Mouse (Mus musculus): Measurements from ENCODE around the gene Rab6b. TPM values are rescaled to one million over a fixed set of nuclear protein-coding genes. Genes with fewer than 3 reads are reported as not detected.

Rab6b gene
- polyA plus RNA-seq, 1 experiment from 2014 or later: 137 TPM

- H3K9ac ChIP-seq (ENCODE audit: low read depth, low read length): no peak overlapping the region
- H3K36me3 ChIP-seq (ENCODE audit: control insufficient read depth, insufficient read depth, low read length): peaks cover 27% of the 10 kb centered on the region
- WGBS: 61% methylated on average over 7 of the region's 7 CpGs
- no peak overlapping the region for H3K4me3 ChIP-seq (ENCODE audit: low read length)
- no peak overlapping the region for H3K4me2 ChIP-seq (ENCODE audit: low read length)
- no peaks in the 10 kb centered on the region for H3K9me3 ChIP-seq (ENCODE audit: control insufficient read depth, low read length)
- H3K4me1 ChIP-seq (ENCODE audit: control insufficient read depth, insufficient read depth, low read depth, low read length): no peaks in the 10 kb centered on the region
- no peak for ATAC-seq
- no peaks in the 10 kb centered on the region for H3K27me3 ChIP-seq (replicated peaks; ENCODE audit: control insufficient read depth, insufficient read depth, low read length)
- H3K27ac ChIP-seq (ENCODE audit: low read depth, low read length): no peak overlapping the region
These were observed 57.2 kb downstream of the Rab6b start for GRCm38 (mm10) chr9:103168771-103169170.

GRCm38 (mm10) chr9:103174771-103175519, 63.4 kb downstream of the Rab6b start:
- Histone ChIP-seq H3K4me1 (ENCODE audit: control insufficient read depth, insufficient read depth, low read depth, low read length) (peaks cover 3% of the 10 kb centered on the region), H3K9me3 (ENCODE audit: control insufficient read depth, low read length) (no peaks in the 10 kb centered on the region), H3K27me3 (replicated peaks; ENCODE audit: control insufficient read depth, insufficient read depth, low read length) (no peaks in the 10 kb centered on the region), H3K4me3 (ENCODE audit: low read length) (no peak overlapping the region), H3K9ac (ENCODE audit: low read depth, low read length) (no peak overlapping the region), H3K36me3 (ENCODE audit: control insufficient read depth, insufficient read depth, low read length) (peaks cover 10% of the 10 kb centered on the region; the same call in 1 of the 2 replicates), H3K27ac (ENCODE audit: low read depth, low read length) (no peak overlapping the region), H3K4me2 (ENCODE audit: low read length) (no peak overlapping the region)
- peak; percentile 51; the same call in 1 of the 2 replicates for ATAC-seq
- WGBS: 64% methylated on average over 6 of the region's 6 CpGs

- H3K36me3 ChIP-seq (ENCODE audit: control insufficient read depth, insufficient read depth, low read length): peaks cover 10% of the 10 kb centered on the region; the same call in 1 of the 2 replicates
- 95% methylated on average over 7 of the region's 7 CpGs for WGBS
- H3K27me3 ChIP-seq (replicated peaks; ENCODE audit: control insufficient read depth, insufficient read depth, low read length): no peaks in the 10 kb centered on the region
- no peak overlapping the region for H3K9ac ChIP-seq (ENCODE audit: low read depth, low read length)
- no peak overlapping the region for H3K27ac ChIP-seq (ENCODE audit: low read depth, low read length)
- H3K4me1 ChIP-seq (ENCODE audit: control insufficient read depth, insufficient read depth, low read depth, low read length): peaks cover 10% of the 10 kb centered on the region
- H3K4me3 ChIP-seq (ENCODE audit: low read length): no peak overlapping the region
- no peak for ATAC-seq
- H3K4me2 ChIP-seq (ENCODE audit: low read length): no peak overlapping the region
- H3K9me3 ChIP-seq (ENCODE audit: control insufficient read depth, low read length): no peaks in the 10 kb centered on the region
These were observed 64.1 kb downstream of the Rab6b start for GRCm38 (mm10) chr9:103175692-103176091.

GRCm38 (mm10) chr9:103180303-103180702, 68.7 kb downstream of the Rab6b start:
- Histone ChIP-seq H3K27me3 (replicated peaks; ENCODE audit: control insufficient read depth, insufficient read depth, low read length) (no peaks in the 10 kb centered on the region), H3K9ac (ENCODE audit: low read depth, low read length) (no peak overlapping the region), H3K9me3 (ENCODE audit: control insufficient read depth, low read length) (no peaks in the 10 kb centered on the region), H3K4me2 (ENCODE audit: low read length) (peak overlapping the region; percentile 55), H3K4me1 (ENCODE audit: control insufficient read depth, insufficient read depth, low read depth, low read length) (peaks cover 16% of the 10 kb centered on the region), H3K36me3 (ENCODE audit: control insufficient read depth, insufficient read depth, low read length) (peaks cover 9% of the 10 kb centered on the region; the same call in 1 of the 2 replicates), H3K4me3 (ENCODE audit: low read length) (no peak overlapping the region), H3K27ac (ENCODE audit: low read depth, low read length) (peak overlapping the region; percentile 55)
- peak; percentile 32; the same call in 1 of the 2 replicates for ATAC-seq
- WGBS: 54% methylated on average over 3 of the region's 3 CpGs

- 6% methylated on average over 20 of the region's 20 CpGs for WGBS
- Histone ChIP-seq H3K36me3 (ENCODE audit: control insufficient read depth, insufficient read depth, low read length) (peaks cover 9% of the 10 kb centered on the region; the same call in 1 of the 2 replicates), H3K4me3 (ENCODE audit: low read length) (peak overlapping the region; percentile 30), H3K9me3 (ENCODE audit: control insufficient read depth, low read length) (no peaks in the 10 kb centered on the region), H3K4me1 (ENCODE audit: control insufficient read depth, insufficient read depth, low read depth, low read length) (peaks cover 16% of the 10 kb centered on the region), H3K9ac (ENCODE audit: low read depth, low read length) (peak overlapping the region; percentile 2; the same call in 1 of the 2 replicates), H3K4me2 (ENCODE audit: low read length) (peak overlapping the region; percentile 55), H3K27ac (ENCODE audit: low read depth, low read length) (peak overlapping the region; percentile 55), H3K27me3 (replicated peaks; ENCODE audit: control insufficient read depth, insufficient read depth, low read length) (no peaks in the 10 kb centered on the region)
- ATAC-seq: peak; percentile 80
These were observed 69.4 kb downstream of the Rab6b start for GRCm38 (mm10) chr9:103180807-103181565.

- Histone ChIP-seq H3K4me2 (ENCODE audit: low read length) (no peak overlapping the region), H3K27me3 (replicated peaks; ENCODE audit: control insufficient read depth, insufficient read depth, low read length) (no peaks in the 10 kb centered on the region), H3K9ac (ENCODE audit: low read depth, low read length) (no peak overlapping the region), H3K9me3 (ENCODE audit: control insufficient read depth, low read length) (no peaks in the 10 kb centered on the region), H3K36me3 (ENCODE audit: control insufficient read depth, insufficient read depth, low read length) (peaks cover 9% of the 10 kb centered on the region; the same call in 1 of the 2 replicates), H3K4me1 (ENCODE audit: control insufficient read depth, insufficient read depth, low read depth, low read length) (peaks cover 16% of the 10 kb centered on the region), H3K27ac (ENCODE audit: low read depth, low read length) (0 out of 2 replicates have a peak overlapping the region, but pooled peaks have one; percentile 15), H3K4me3 (ENCODE audit: low read length) (no peak overlapping the region)
- 0 out of 2 replicates have a peak, but pooled peaks have one; percentile 22 for ATAC-seq
- WGBS: 84% methylated on average over 8 of the region's 8 CpGs
These were observed 70.3 kb downstream of the Rab6b start for GRCm38 (mm10) chr9:103181886-103182285.

GRCm38 (mm10) chr9:103184855-103185254, 73.3 kb downstream of the Rab6b start:
- Histone ChIP-seq H3K4me2 (ENCODE audit: low read length) (no peak overlapping the region), H3K9ac (ENCODE audit: low read depth, low read length) (no peak overlapping the region), H3K27ac (ENCODE audit: low read depth, low read length) (no peak overlapping the region), H3K9me3 (ENCODE audit: control insufficient read depth, low read length) (no peaks in the 10 kb centered on the region), H3K4me1 (ENCODE audit: control insufficient read depth, insufficient read depth, low read depth, low read length) (peaks cover 14% of the 10 kb centered on the region), H3K36me3 (ENCODE audit: control insufficient read depth, insufficient read depth, low read length) (peaks cover 14% of the 10 kb centered on the region), H3K27me3 (replicated peaks; ENCODE audit: control insufficient read depth, insufficient read depth, low read length) (no peaks in the 10 kb centered on the region), H3K4me3 (ENCODE audit: low read length) (no peak overlapping the region)
- ATAC-seq: no peak
- WGBS: 65% methylated on average over 4 of the region's 4 CpGs

GRCm38 (mm10) chr9:103185946-103186345, 74.4 kb downstream of the Rab6b start:
- no peak for ATAC-seq
- H3K4me3 ChIP-seq (ENCODE audit: low read length): no peak overlapping the region
- no peak overlapping the region for H3K9ac ChIP-seq (ENCODE audit: low read depth, low read length)
- 80% methylated on average over 8 of the region's 8 CpGs for WGBS
- peaks cover 17% of the 10 kb centered on the region for H3K36me3 ChIP-seq (ENCODE audit: control insufficient read depth, insufficient read depth, low read length)
- H3K4me2 ChIP-seq (ENCODE audit: low read length): no peak overlapping the region
- peak overlapping the region; percentile 24; the same call in 1 of the 2 replicates for H3K27ac ChIP-seq (ENCODE audit: low read depth, low read length)
- H3K9me3 ChIP-seq (ENCODE audit: control insufficient read depth, low read length): no peaks in the 10 kb centered on the region
- no peaks in the 10 kb centered on the region for H3K27me3 ChIP-seq (replicated peaks; ENCODE audit: control insufficient read depth, insufficient read depth, low read length)
- H3K4me1 ChIP-seq (ENCODE audit: control insufficient read depth, insufficient read depth, low read depth, low read length): peaks cover 3% of the 10 kb centered on the region

GRCm38 (mm10) chr9:103186747-103187146, 75.2 kb downstream of the Rab6b start:
- Histone ChIP-seq H3K27me3 (replicated peaks; ENCODE audit: control insufficient read depth, insufficient read depth, low read length) (no peaks in the 10 kb centered on the region), H3K4me2 (ENCODE audit: low read length) (no peak overlapping the region), H3K4me3 (ENCODE audit: low read length) (no peak overlapping the region), H3K4me1 (ENCODE audit: control insufficient read depth, insufficient read depth, low read depth, low read length) (no peaks in the 10 kb centered on the region; the same call in 1 of the 2 replicates), H3K9ac (ENCODE audit: low read depth, low read length) (no peak overlapping the region), H3K9me3 (ENCODE audit: control insufficient read depth, low read length) (no peaks in the 10 kb centered on the region), H3K36me3 (ENCODE audit: control insufficient read depth, insufficient read depth, low read length) (peaks cover 17% of the 10 kb centered on the region), H3K27ac (ENCODE audit: low read depth, low read length) (no peak overlapping the region)
- ATAC-seq: 0 out of 2 replicates have a peak, but pooled peaks have one; percentile 29
- 62% methylated on average over 9 of the region's 9 CpGs for WGBS
